Mouse (Mus musculus) left cerebral cortex, postnatal 10 days (tissue): ENCODE results near the gene Tm4sf4. TPM values are rescaled to one million over a fixed set of nuclear protein-coding genes. Genes with fewer than 3 reads are reported as not detected.

Source experiments
- DNase-seq, 2 experiments: peaks; one replicate each; pipeline ENCODE4 v3.0.0; 2021 to 2022; ENCODE audit warnings: low spot score in 2 of 2, mixed read lengths in 1 of 2; ENCODE audit errors: extremely low spot score in 1 of 2
- intact Hi-C: fragments of 180-260 bp; cut with DNase I; formaldehyde crosslinking; loops from one replicate; pipeline ENCODE4 v1.15.1; 2025
- total RNA-seq, 2 experiments: library from RNA; stranded (reverse); gene quantifications; 2 replicates each; pipeline ENCODE4 v1.2.3; 2021

Tm4sf4 gene
- total RNA-seq, result not detected

DNA sequence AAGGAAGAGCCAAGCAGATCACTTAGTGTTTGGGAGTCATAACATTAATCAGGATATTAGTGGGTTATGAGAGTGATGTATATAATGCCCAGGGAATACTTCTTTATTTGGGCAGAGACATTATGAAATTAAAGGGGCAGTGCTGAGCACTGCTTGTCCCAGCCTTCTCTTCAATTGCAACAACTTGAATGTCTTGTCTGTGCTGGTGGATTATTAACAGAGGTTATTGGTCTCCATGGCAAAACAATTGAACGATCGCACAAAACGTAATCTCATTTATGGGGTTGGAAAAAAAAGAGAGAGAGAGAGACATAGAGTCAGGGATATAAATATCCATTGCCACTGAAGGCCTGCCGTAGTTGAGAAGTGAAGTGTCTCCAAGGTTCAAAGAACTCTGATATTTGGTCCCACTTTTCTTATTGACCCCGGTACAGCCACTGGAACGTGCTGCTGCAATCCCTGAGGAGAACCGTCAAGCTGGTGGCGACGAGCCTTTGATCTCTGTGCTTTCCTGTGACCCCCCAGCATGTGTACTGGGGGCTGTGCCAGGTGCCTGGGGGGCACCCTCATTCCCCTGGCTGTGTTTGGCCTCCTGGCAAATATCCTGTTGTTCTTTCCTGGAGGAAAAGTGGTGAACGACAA is at the start of gene Tm4sf4:
Gene Tm4sf4, plus strand, starts transcription at position 226 of the 642 bp plus-strand sequence.
- peak in 1 of 2 experiments; percentile 29 for DNase-seq
- intact Hi-C loops, result no loop called here

GRCm38 (mm10) chr3:57386423-57386822 is 38.7 kb upstream of the Tm4sf4 start:
- no peak for DNase-seq
- intact Hi-C loops, result no loop called here

DNA sequence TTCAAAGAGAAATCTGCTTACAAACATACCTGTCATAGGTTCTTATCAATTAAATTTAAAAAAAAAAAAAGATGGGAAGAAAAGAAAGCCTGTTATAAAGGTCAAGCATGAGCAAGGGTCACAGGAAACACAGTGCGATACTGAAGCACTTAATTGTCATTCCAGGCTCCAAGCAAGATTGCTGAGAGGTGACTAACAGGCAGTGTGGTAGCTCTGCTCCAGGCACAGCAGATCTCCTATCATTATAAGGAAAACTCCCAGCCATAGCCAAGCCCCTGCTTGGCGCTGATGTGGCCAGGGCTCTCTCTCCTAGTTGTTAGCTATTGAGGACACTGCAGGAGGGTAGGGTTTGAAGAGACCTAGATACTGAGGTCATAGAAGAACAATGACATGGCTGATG is 38.2 kb upstream of the Tm4sf4 start:
- no peak for DNase-seq
- intact Hi-C loops, result no loop called here

DNA sequence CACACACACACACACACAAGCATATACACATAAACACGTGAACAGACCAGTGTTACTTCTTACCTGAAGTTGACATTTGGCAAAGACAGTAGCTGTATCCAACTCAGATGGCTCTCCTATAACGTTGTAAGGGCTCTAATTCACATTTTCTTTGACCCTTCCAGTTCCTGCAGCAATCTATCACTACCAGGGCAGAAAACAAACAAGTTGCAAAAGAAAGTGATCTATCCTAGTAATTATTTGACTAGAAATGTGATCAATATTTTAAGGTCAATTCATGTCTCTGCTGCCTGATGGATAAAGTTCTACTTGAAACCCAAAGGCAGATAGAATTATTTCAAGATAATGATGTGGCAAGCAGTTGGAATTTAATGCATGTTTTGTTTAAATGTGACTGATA is 37.5 kb upstream of the Tm4sf4 start:
- no peak for DNase-seq
- intact Hi-C loops, result no loop called here

DNA sequence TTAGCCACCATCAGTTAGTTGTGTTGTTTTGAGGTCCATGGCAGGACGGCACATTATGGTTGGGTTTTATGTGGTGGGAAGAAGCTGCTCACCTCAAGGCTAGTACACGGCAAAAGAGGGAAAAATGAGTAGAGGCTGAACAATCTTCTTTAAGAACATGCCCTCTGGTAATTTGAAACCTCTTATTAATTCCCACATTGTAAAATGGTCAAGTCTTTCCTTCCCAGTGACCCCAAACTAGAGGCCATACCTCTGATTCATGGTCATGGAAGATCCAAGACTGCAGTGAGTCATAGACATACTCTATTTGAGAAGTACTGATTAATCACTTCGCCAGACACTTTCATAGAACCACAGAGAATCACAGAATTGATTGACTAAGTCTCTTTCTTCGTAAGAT is 13.6 kb upstream of the Tm4sf4 start:
- intact Hi-C loops, result no loop called here
- DNase-seq, result no peak

DNA sequence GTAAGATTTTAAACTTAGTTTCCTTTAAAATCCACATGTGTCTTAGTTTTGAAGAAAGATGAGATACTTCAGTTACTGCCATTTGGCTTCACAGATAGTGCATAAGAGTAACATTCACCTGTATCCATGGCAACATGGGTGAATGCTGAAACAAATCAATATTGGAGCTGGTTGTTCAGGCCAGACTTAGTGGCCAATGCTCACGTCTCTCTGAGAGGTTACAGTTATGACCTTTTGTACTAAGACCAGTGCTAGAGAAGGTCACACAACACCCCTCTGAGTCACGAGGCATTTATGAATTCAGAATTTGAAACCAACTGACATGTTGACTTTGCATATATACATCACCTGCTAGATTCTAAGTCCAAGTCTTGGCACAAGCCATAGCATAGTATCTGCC is 4.9 kb upstream of the Tm4sf4 start:
- no peak for DNase-seq
- intact Hi-C loops, result no loop called here

GRCm38 (mm10) chr3:57420660-57421059 is 4.5 kb upstream of the Tm4sf4 start:
- no peak for DNase-seq
- intact Hi-C loops, result no loop called here

GRCm38 (mm10) chr3:57426351-57426750 is 1.2 kb downstream of the Tm4sf4 start:
- intact Hi-C loops, result no loop called here
- no peak for DNase-seq

DNA sequence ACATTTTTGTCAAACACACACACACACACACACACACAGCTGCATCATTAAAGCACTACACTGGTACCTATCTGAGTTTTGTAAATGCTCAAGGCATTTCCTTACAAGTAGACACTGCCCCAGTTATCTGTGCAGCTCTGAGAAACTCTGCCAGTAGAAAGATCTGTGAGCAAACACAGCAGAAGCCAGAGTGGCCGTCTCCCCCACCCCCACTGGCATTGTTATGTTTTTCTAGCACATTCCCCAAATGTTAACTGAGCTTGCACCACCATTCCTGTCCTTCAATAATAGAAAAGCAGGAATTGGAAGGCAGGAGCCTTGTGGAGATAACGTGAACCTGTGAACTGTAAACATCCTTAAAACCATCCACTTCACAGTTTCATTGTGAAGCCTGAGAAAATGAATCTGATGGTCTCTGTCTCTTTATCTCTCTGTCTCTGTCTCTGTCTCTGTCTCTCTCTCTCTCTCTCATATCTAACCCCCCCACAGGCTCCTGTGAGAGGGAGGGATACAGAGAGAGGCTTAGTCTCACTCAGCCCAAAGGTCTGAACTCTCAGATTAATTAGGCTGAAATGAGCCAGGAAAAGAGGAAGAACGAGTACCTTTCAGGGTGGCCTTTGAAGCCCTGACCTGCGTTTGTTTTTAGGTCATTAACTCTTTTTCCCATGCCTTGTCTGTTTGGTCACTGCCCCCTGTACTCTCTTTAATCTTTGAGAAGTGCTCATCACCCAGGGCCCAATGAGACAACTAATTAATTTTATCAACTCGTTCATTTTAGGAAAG is 3.8 kb downstream of the Tm4sf4 start:
- intact Hi-C loops, result no loop called here

GRCm38 (mm10) chr3:57429486-57429885 is 4.4 kb downstream of the Tm4sf4 start:
- intact Hi-C loops, result no loop called here

More for the DNA sequence above, 3.8 kb downstream of the Tm4sf4 start:
- peak in 1 of 2 experiments; percentile 65 for DNase-seq

GRCm38 (mm10) chr3:57431706-57432105 is 6.6 kb downstream of the Tm4sf4 start:
- intact Hi-C loops, result no loop called here
- DNase-seq, result no peak

More at GRCm38 (mm10) chr3:57429486-57429885, 4.4 kb downstream of the Tm4sf4 start:
- no peak for DNase-seq

- intact Hi-C loops, result no loop called here
- DNase-seq, result no peak
Measured at GRCm38 (mm10) chr3:57435364-57435763, 10.2 kb downstream of the Tm4sf4 start.

DNA sequence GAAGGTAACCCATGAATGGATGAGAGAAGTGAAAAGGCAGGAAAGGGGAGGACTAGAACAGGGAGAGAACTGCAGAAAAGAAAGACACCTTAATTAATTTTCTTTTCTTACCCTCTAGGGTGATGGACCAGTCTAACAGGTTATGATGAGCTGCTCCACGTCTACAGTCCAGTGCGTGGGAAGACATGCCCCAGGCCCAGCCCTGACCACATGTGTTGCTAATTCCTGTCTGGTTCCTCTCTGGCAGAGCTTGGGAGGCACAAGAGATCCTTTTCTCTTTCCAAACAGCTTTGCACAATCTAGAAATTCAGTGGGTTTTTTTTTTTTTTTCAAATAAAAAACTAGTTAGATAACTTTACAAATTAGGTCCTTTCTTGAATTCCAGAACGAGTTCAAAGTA is 15.8 kb downstream of the Tm4sf4 start:
- no peak for DNase-seq
- intact Hi-C loops, result no loop called here

DNA sequence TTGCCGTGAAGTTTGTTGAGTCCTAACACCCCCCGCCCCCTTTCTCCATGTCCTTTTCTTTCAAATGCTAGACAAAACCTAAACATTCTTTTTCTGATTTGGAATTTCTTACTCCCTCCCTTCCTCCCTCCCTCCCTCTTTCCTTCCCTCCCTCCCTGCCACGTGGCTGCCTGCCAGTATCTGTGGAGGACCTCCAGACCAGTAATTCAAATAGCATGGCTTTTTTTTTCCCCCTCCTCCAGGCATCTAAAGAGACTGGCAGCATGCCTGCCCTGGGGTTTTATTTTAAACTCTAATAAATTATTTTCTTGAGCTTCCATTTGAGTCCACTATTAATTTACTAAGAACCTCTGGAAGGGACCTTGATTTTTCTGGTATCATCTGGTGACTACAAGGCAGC is 20.6 kb downstream of the Tm4sf4 start:
- intact Hi-C loops, result loop anchor here (5.0 kb wide), 1 partner anchor 103 kb away; no protein-coding TSS in a partner anchor
- peak in 1 of 2 experiments; percentile 60 for DNase-seq

- DNase-seq, result no peak
- intact Hi-C loops, result loop anchor here (1.0 to 5.0 kb wide), 2 partner anchors 106 to 181 kb away; no protein-coding TSS in a partner anchor
Measured at GRCm38 (mm10) chr3:57447889-57448288, 22.8 kb downstream of the Tm4sf4 start.

GRCm38 (mm10) chr3:57448445-57448844 is 23.3 kb downstream of the Tm4sf4 start:
- intact Hi-C loops, result loop anchor here (1.0 to 5.0 kb wide), 2 partner anchors 106 to 181 kb away; no protein-coding TSS in a partner anchor
- peak; percentile 75 to 85 for DNase-seq

GRCm38 (mm10) chr3:57458652-57459051 is 33.5 kb downstream of the Tm4sf4 start:
- no peak for DNase-seq
- intact Hi-C loops, result no loop called here

DNA sequence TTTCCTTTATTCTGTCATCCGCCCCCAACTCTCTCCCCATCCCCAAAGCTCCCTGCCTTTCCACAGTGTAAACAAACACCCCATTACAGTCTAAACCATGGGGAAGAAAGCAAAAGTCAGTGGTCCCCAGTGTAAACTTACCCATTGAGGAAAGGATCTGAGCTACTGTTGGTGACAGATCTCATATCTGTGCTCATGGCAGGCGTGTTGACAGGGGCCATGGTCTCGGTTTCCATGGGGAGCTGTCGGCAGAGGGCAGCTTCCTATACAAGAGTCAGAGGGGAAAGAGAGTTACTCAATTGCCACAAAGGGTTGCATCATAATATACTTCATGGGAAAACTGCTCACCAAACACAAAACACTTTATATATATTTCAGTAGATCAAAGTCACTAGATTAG is 38.2 kb downstream of the Tm4sf4 start:
- intact Hi-C loops, result loop anchor here (10.0 kb wide), 1 partner anchor 381 kb away; the partner anchor contains the start of gene Pfn2
- no peak for DNase-seq

GRCm38 (mm10) chr3:57466289-57466688 is 41.2 kb downstream of the Tm4sf4 start:
- intact Hi-C loops, result loop anchor here (10.0 kb wide), 1 partner anchor 379 kb away; the partner anchor contains the start of gene Pfn2
- peak in 1 of 2 experiments; percentile 31 for DNase-seq

- intact Hi-C loops, result loop anchor here (10.0 kb wide), 1 partner anchor 375 kb away; the partner anchor contains the start of gene Pfn2
- DNase-seq, result no peak
Measured at GRCm38 (mm10) chr3:57469325-57469724, 44.2 kb downstream of the Tm4sf4 start.
